Mouse (Mus musculus) CD4-positive, CD25-positive, alpha-beta regulatory T cell, adult 9 weeks (primary cell): ENCODE results near the gene S100a10. TPM values are rescaled to one million over a fixed set of nuclear protein-coding genes. Genes with fewer than 3 reads are reported as not detected.

ENCODE experiments used
- polyA plus RNA-seq: library from polyadenylated mRNA; unstranded; fragments of 100-300 nt; shearing (Covaris generic); gene quantifications from one replicate; pipeline ENCODE4 v1.2.1, GENCODE M21; 2017

The S100a10 gene
- 1,126 TPM for polyA plus RNA-seq

GRCm38 (mm10) chr3:93554981-93555877 is at the start of gene S100a10:
Gene S100a10, plus strand, starts transcription at chr3:93555080.

DNA sequence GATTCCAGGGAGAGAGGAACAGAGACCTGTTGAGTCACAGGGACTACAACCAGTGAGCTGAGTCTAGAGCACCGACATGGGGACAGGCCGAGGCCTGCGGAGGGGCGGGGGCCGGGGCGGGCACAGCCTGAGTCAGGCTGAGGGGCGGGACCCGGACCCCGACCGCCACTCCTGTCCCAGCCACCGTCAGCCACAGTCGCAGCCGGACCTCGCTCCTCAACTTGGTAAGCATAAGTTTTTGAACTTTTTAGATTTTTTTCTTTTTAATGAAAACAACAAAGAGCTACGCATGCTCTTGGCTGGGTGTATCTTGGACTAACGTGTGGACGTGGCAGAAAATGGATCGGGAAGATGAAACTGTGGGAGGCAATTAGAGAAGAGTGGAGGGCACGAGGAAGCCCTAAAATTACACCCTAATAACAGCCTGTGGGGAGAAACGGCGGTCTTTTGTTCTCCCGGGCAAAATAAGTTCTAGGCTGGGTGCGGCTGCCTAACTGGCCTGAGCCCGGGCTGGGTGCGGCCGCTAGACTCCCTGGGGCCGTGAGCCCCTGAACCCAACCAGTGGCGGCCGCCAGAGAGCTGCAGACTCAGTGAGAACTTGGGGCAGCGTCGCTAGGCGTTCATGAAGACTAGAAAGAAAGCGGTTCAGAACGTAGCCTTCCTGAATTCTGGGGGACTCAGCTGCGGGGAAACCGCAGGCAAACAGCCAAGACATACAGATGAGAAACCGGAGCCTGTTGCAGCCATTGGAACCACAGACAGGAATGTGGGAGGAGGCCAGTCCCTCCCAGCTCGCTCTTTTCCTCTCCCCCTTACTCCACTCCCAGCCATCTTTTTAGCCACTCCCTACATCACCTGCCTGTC is 34.3 kb upstream of the S100a10 start, which contains the start of gene S100a11:
Gene S100a11, plus strand, starts transcription at position 159 of the 864 bp plus-strand sequence.

Other genes starting within 250 kb of the S100a10 start
- gene Hrnr, start 235.3 kb upstream of the S100a10 start, polyA plus RNA-seq = not detected
- not detected for gene Rptn, start 161.4 kb upstream of the S100a10 start, polyA plus RNA-seq
- 0.05 TPM for gene Tchh, start 112.8 kb upstream of the S100a10 start, polyA plus RNA-seq
- not detected for gene Tchhl1, start 86.3 kb upstream of the S100a10 start, polyA plus RNA-seq
- gene S100a11, start 34.6 kb upstream of the S100a10 start, polyA plus RNA-seq = 715 TPM
- gene Tdpoz2, start 97.6 kb downstream of the S100a10 start, polyA plus RNA-seq = not detected
- gene Tdpoz1, start 121.2 kb downstream of the S100a10 start, polyA plus RNA-seq = not detected
- gene Gm37596, start 138.0 kb downstream of the S100a10 start, polyA plus RNA-seq = not detected
- not detected for gene Gm5773, start 217.9 kb downstream of the S100a10 start, polyA plus RNA-seq
- not detected for gene Tdpoz4, start 241.3 kb downstream of the S100a10 start, polyA plus RNA-seq